Mouse (Mus musculus) heart, adult 8-10 months (tissue): ENCODE measurements around the gene Acat1. TPM values are rescaled to one million over a fixed set of nuclear protein-coding genes. Genes with fewer than 3 reads are reported as not detected.

Experiments used
- DNase-seq: peaks from one replicate; pipeline ENCODE4 v3.0.0; 2022; ENCODE audit warnings: low spot score
- total RNA-seq, 4 experiments: library from RNA; stranded (reverse); gene quantifications; 2 replicates each; pipeline ENCODE4 v1.2.4; 2022

The Acat1 gene
- 100 to 1,000 TPM; 313 to 403 (median 351) TPM for total RNA-seq

DNA sequence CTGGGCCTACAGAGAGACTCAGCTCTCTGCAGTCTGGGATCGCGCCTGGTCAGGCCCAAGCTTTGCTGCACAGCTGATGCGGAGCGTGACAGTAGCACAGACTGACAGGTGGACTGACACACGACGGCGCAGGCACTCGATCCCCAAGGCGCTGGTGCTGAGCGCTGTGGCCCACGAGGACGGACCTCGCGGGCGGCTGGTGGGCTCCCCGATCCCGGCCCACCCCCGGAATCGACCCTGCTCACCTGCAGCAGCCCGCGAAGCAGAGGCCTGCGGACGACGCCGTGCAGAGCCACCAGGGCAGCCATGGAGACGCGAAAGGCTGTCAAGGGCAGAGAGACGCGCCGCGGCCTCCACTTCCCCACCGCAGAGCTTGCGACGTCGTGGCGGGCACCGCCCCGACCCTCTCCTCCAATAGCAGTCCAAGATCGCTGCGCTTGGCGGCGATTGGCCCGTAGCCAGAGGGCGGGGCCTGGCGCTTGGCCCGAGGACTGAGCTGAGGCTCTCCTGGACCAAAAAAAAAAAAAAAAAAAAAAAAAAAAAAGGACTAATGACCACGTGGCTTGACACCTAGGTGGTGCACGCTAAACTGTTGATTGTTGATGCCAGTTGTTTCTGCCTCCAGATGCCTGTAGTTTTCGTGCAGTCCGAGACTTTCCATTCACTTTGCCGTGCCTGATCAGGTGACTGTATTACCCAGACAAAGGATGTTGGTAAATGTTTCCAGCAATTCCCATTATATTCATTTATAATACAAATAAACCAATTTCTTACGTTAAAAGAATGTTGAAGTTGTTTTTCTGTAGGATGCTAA lies at the start of gene Acat1:
Gene Acat1 (minus strand): TSS at position 415 of the 814 bp plus-strand sequence.
- peak; percentile 95 for DNase-seq

DNA sequence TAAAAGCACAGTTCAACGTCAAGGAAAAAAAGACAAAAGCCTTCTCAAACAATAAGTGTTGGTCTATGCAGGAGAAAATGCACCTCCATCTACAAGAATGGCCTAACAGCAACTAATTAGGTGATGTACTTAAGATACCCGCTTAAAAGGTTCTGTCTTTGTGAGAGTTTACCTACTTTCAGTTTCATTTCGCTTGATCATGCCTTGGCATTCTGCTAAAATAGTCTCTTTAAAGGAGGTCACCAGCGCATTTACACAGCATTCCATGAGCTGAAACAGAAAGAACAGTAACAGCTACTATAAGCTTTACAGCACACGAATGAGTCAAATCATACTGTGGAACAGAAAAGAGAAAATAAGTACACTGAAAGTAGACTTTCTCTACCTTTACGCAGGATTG lies 24.6 kb upstream of the Acat1 start:
- DNase-seq: no peak

DNA sequence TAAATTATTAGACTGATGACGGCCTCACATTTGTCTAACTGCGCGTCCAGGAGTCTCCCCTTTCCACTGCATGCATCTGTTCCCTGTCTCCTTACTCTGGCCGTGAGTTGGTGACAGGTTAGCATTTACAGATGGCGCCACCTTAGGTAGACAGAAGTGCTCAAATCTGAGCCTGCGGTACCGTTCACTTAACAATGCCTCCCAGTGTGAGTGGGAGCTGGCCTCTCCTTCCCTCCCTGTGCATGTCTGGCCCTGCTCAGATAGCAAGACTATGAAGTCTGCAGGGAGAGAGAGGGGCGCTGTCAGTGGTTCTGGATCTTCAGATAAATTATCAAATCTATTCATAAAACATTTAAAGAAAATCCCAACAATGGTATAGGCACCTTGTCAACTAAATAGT lies 5.1 kb upstream of the Acat1 start:
- DNase-seq: no peak

DNA sequence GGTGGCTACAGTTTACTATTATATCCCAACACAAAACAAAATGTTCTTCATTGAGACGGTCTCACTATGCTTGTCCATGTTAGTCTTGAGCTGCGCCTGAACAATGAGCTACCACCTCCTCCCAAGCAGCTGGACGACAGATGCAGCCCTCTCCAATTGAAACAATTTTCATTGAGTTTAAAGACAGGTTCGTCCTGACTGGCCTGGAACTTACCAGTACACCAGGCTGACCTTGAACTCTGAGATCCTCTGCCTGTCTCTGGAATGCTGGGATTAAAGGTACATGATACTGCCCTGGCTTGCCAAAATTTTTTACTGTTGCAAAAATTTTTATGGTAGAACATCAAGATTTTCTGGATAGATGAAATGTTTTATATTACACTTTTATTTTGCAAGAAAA lies 4.1 kb upstream of the Acat1 start:
- no peak for DNase-seq

- DNase-seq: no peak
Measured at GRCm38 (mm10) chr9:53609306-53609967, 745 bp downstream of the Acat1 start.

DNA sequence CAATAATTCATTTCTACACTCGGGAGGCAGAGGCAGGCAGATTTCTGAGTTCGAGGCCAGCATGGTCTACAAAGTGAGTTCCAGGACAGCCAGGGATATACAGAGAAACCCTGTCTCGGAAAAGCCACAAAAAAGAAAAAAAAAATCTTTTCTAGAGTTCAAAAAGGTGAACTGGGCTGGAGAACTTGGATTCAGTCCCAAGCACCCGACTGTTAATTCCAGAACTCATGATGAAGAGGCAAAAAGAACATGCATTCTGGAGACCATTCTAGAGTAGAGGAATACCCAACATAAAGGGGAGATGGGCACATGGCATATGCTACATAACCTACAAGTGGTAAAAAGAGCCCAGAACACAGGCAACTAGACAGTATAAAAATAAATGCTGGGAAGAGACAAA lies 2.4 kb downstream of the Acat1 start:
- no peak for DNase-seq

- DNase-seq: no peak
Measured at GRCm38 (mm10) chr9:53607192-53607591, 3.0 kb downstream of the Acat1 start.

DNA sequence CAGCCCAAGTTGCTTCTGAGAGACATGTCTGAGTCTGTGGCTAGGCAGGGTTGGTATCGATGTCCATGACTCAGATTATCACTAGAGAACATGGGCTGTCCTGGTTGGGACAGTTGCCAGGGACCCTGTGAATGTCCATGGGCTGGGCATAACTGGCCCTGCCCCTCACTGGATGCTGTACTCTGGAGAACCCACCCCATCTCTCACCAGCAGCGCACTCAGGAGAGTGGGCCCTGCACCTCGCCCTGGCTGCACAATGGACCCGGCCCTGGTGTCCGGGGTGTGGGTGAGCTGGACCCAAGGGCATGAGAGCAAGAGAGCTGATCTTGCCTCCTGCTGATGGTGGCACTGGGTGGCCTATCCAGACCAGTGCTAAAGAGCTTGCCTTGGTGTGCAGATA lies 5.2 kb downstream of the Acat1 start:
- DNase-seq: no peak

GRCm38 (mm10) chr9:53603849-53604248 lies 6.3 kb downstream of the Acat1 start:
- no peak for DNase-seq

- DNase-seq: no peak
Measured at GRCm38 (mm10) chr9:53603384-53603783, 6.8 kb downstream of the Acat1 start.

GRCm38 (mm10) chr9:53601541-53601940 lies 8.6 kb downstream of the Acat1 start:
- DNase-seq: peak; percentile 34

- no peak for DNase-seq
Measured at GRCm38 (mm10) chr9:53598631-53599030, 11.6 kb downstream of the Acat1 start.

- DNase-seq: no peak
Measured at GRCm38 (mm10) chr9:53596971-53597600, 13.1 kb downstream of the Acat1 start.

DNA sequence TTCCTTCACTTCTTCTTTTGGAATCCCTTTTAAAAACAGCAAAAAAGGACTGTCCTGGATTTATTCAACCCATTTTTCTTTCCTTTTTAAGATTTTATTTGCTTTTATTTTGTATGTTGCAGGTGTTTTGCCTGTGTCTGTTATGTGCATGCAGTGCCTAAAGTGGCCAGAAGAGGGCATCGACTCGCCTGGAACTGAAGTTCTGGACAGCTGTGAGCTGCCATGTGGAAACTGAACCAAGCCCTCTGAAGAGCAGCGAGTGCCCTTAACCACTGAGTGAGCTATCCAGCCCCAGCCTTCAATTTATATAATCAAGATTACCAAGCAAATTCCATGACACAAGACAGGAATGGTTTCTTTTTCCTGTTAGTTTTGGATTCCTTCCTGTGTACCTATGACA lies 15.4 kb downstream of the Acat1 start:
- peak; percentile 65 for DNase-seq

DNA sequence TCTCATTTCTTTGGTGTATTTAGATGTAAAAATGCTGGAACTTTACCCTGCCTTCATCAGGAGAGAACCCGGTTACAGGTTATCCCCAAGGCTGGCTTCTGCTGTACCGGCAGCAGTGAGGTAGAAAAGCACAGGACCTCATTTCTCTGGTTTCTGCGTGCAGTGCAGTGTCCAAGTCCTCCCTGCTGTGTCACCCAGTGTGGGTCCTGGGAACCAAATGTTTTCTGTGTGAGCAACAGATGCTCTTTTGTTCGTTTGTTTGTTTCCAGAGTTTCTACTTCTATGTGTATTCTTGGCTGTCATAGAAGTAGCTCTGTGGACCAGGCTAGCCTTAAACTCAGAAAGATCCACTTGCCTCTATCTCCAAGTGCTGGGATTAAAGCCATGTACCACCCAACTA lies 28.3 kb downstream of the Acat1 start:
- DNase-seq: no peak

- DNase-seq: no peak
Measured at GRCm38 (mm10) chr9:53575721-53576120, 34.5 kb downstream of the Acat1 start.

DNA sequence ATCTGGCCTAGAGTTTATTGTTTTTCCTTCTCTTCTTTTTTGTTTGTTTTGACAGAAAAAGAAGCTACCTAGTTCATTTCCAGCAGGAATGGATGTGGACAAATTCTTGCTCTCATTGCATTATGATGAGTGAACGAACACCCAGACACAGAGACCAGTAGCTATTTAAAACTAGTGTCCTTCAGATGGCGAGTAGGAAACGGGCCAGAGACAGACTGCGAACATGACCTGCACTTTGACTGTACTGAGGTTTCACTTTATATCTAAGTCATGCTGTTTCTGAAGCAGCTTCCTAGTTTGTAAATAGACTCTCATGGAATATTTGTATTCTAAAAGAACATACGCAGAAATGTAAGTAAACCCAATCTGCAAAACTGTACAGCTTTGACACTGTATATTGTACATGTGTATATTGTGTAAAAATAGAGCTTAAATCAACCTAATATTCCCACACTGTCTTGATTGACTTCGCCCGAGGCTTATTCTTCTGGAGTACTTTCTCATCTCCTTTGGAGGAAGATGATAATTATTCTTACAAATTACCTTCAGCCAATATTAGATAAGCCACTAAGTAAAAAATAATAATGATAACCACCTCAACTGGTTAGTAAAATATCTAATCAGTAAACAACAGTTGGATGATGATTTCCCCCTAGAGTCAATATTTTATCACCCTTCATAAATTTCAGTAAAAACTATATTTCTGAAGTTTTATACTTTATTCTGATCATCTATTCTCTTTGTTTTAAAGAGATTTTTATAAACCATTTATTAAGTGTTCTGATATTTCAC lies 37.5 kb downstream of the Acat1 start:
- peak; percentile 29 for DNase-seq

DNA sequence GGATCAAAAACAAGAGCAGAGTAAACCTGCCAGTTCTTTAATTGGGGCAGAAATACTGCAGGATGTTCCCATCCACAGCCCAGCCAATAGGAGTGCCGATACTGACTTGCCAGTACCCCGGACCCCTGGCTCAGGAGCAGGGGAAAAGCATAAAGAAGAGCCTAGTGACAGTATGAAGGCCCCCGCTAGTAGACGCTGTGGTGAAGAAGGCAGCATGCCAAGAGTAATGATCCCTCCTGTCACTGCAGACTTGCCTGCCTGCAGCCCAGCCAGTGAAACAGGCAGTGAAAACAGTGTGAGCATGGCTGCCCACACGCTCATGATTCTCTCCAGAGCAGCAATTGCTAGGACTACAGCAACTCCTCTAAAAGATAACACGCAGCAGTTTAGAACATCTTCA lies 39.5 kb downstream of the Acat1 start:
- DNase-seq: no peak

DNA sequence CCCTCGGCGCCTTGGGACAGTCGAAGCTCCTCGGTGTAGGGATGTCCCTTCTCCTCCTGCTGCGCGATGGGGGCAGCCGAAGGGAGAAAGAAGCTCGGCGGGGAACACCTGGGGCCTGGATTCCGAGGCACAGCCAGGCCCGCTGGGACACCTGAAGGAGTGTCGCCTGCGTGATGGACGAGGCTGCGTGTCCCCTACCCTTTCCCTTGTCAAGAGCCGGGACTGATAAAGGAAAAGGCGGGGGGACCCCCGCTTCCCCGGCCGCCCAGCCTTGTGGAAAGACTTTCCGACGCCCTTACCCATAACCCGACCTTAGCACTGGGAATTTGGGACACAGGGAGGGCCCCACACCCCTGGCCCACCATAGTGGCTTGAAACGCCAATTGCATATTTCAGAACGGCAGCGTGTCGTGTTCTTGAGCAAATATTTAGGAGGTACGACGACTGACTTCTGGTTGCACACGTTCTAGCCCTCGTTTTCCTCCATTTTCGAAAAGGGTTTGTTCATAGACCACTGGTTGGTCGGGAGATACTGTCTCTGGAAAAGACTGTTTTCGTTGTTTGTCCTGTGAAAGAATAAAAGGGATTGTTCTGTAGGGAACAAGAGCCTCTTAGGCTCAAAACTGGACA lies 72.7 kb downstream of the Acat1 start:
- peak; percentile 3 for DNase-seq

- peak; percentile 99 for DNase-seq
Measured at GRCm38 (mm10) chr9:53536558-53537320, 73.4 kb downstream of the Acat1 start, which contains the start of the genes Atm and Npat. Atm (minus strand) TSS chr9:53536740. Npat (plus strand) TSS chr9:53537047.
